Mouse (Mus musculus): ENCODE measurements around the gene Id3. TPM values are rescaled to one million over a fixed set of nuclear protein-coding genes. Genes with fewer than 3 reads are reported as not detected.

The Id3 gene
- 10 to 100 TPM; 57.6 to 64.7 TPM for total RNA-seq (2023)

DNA sequence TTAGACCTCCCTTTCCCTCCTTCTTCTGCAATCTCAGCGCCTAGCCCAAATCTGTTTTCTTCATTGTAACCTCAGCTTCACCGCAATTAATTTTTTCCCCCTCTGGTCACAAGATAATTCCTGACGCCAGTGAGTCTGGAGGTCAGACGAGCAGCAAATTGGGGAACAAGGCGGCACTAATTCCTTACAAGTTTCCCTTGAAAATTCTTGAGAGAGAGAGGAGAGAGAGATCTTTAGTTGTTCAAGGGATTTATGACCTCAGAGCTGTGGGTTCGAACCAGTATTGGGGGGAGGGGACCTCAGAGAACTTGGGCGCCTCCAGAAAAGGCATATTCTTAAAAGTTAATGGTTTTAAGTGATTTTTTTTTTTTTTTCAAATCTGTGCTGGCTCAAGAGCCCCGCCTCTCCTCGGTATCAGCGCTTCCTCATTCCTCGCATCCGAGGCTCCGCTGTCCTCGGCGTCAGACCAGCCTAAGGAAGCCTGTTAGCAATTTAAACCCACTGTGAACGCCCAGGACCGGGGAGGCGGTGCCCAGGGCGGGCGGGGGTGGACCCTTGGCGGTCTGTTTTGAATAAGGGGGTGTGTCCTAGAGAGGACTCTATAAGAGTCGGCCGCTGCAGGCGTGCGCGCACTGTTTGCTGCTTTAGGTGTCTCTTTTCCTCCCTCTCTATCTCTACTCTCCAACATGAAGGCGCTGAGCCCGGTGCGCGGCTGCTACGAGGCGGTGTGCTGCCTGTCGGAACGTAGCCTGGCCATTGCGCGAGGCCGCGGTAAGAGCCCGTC, at the start of gene Id3:
Gene Id3 (plus strand): TSS at position 305 of the 784 bp plus-strand sequence.

DNA sequence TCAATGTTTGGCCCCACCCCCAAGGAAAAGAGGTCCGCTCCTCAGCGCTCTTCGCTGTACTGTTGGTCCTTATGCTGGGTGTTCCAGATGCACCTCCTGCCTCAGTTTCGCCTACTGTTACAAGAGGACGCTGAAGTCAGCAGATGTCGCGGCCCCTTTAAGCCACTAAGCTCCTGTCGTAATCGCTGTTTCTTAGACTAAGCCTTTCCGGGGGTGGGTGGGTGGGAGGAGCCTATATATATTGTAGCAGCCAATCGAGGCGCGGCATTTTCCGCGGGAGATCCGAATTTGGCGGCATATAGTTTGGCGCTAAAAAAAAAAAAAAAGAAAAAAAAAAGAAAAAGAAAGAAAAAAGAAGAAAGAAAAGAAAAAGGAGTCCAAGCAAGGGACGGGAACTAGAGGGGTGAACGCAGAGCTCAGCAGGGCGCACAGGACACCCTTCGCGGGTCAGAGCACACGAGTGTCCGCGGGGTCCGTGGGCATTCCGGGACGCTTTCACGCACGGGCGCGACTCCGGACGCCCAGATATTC, 28.8 kb downstream of the Id3 start, which contains the start of gene E2f2:
Gene E2f2 (plus strand): TSS at position 384 of the 531 bp plus-strand sequence.

Other genes starting within 250 kb of the Id3 start
- gene Cnr2, start 248.1 kb upstream of the Id3 start, total RNA-seq (2023): 100 to 1,000 TPM; 167 to 171 TPM
- gene Fuca1, start 222.8 kb upstream of the Id3 start, total RNA-seq (2023): 100 to 1,000 TPM; 196 to 204 TPM
- 10 to 100 TPM; 28.2 to 32.9 TPM for gene Hmgcl, start 197.0 kb upstream of the Id3 start, total RNA-seq (2023)
- gene Gale, start 179.8 kb upstream of the Id3 start, total RNA-seq (2023): 1 to 10 TPM; 5.5 to 6.5 TPM
- 100 to 1,000 TPM; 102 to 110 TPM for gene Lypla2, start 170.9 kb upstream of the Id3 start, total RNA-seq (2023)
- gene Pithd1, start 156.2 kb upstream of the Id3 start, total RNA-seq (2023): 10 to 100 TPM; 37.9 to 43.9 TPM
- 10 to 100 TPM; 44.2 to 46.9 TPM for gene Eloa, start 121.7 kb upstream of the Id3 start, total RNA-seq (2023)
- 100 to 1,000 TPM; 847 to 849 TPM for gene Rpl11, start 90.1 kb upstream of the Id3 start, total RNA-seq (2023)
- gene E2f2, start 28.9 kb downstream of the Id3 start, total RNA-seq (2023): 10 to 100 TPM; 29.3 to 33.5 TPM
- under 1 TPM; 0.49 to 0.80 TPM for gene Asap3, start 62.9 kb downstream of the Id3 start, total RNA-seq (2023)
- gene Tcea3, start 104.2 kb downstream of the Id3 start, total RNA-seq (2023): 1 to 10 TPM; 4.7 to 7.7 TPM
- gene Zfp46, start 141.2 kb downstream of the Id3 start, total RNA-seq (2023): 10 to 100 TPM in 1 of 2 experiments, 1 to 10 TPM in 1; 9.4 to 11.3 TPM
- 100 to 1,000 TPM; 127 to 141 TPM for gene Hnrnpr, start 167.4 kb downstream of the Id3 start, total RNA-seq (2023)